Mouse (Mus musculus): ENCODE measurements around the gene Usp29.

Gene Usp29

DNA sequence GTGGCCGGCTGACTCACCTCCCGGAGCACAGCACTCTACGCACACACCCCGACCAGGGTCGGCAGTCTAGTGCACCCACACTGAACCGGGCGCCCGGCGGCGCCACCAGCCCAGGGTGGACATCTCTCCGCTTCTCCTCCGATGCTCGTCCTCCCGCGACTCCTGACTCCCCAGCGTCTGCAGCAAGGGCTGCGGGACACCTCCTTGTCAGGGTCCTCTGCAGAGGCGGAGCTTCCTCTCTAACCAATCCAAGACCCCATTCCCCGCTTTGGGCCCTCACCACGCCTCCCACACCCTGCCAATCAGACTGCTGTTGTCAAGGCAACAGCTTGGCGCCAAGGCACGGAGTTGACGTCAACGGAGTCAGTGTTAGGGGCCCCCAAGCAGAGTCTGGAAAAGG, at the start of gene Usp29, which contains the start of gene Peg3:
TSS of gene Usp29 (plus strand) at position 338 of the 400 bp plus-strand sequence.
TSS of gene Peg3 (minus strand) at position 191 of the 400 bp plus-strand sequence.
- DNase-seq (ENCODE audit: low spot score in 2 of 2): peak; percentile 86 to 89

- DNase-seq (ENCODE audit: low spot score in 2 of 2): no peak
These were observed 44.9 kb upstream of the Usp29 start for GRCm38 (mm10) chr7:6685511-6685910.

DNA sequence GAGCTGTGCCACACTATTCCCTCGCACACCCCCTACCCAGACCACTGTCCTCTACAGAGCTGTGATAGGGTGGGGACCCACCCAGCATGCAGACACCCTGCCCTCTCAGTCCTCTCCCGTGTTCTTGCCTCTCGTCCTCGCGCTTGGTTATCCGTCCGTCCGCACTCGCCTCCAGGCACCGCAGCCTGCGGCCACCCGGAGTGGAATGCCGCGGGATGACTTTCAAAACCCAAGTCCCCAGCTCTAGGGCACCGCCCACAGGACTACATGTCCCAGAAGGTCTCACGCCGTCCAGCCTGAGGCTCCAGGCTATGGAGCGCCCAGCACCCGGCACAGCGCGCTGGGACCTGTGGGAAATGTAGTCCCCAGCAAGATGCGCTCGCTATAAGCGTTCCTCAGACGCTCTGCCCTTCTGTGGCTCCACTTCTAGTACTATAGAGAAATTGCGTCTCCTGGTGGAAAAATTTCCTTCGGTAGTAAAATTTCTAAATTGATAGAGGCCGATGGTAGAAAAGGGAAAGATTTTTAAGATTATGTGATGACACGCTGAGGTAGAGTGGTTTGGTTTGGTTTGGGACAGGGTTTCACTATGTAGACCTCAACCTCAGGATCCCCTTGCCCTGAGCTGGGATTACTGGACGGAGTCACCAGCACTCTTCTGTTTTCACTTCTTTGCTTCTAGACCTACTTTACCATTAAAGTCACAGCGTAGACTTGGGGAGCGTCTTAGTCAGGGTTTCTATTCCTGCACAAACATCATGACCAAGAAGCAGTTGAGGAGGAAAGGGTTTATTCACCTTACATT, 33.9 kb upstream of the Usp29 start, which contains the start of gene Zim1:
TSS of gene Zim1 (minus strand) at position 210 of the 805 bp plus-strand sequence.
- peak; percentile 89 to 92 for DNase-seq (ENCODE audit: low spot score in 2 of 2)

GRCm38 (mm10) chr7:6699230-6699629, 31.1 kb upstream of the Usp29 start:
- DNase-seq (ENCODE audit: low spot score in 2 of 2): no peak

- no peak for DNase-seq (ENCODE audit: low spot score in 2 of 2)
These were observed 22.9 kb upstream of the Usp29 start for GRCm38 (mm10) chr7:6707416-6708015.

- no peak for DNase-seq (ENCODE audit: low spot score in 2 of 2)
These were observed 21.8 kb upstream of the Usp29 start for GRCm38 (mm10) chr7:6708451-6709180.

DNA sequence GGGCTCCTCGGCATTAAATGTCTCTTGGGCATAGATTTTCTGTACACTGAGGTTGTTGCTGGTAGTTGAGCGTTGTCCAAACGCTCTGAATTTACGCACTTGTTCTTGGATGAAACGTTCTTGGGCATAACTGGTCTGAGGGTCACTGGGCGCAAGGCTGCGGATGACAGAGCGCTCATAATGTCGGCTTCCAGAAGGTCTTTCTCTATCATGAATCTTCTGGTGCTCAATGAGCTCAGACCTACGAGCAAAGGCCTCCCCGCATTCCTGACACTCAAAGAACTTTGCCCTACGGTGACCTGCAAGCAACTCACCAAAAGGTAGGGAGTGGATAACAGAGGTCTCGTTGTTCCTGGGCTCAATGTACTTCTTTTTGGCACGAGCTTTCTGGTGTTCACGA, 21.0 kb upstream of the Usp29 start:
- no peak for DNase-seq (ENCODE audit: low spot score in 2 of 2)

DNA sequence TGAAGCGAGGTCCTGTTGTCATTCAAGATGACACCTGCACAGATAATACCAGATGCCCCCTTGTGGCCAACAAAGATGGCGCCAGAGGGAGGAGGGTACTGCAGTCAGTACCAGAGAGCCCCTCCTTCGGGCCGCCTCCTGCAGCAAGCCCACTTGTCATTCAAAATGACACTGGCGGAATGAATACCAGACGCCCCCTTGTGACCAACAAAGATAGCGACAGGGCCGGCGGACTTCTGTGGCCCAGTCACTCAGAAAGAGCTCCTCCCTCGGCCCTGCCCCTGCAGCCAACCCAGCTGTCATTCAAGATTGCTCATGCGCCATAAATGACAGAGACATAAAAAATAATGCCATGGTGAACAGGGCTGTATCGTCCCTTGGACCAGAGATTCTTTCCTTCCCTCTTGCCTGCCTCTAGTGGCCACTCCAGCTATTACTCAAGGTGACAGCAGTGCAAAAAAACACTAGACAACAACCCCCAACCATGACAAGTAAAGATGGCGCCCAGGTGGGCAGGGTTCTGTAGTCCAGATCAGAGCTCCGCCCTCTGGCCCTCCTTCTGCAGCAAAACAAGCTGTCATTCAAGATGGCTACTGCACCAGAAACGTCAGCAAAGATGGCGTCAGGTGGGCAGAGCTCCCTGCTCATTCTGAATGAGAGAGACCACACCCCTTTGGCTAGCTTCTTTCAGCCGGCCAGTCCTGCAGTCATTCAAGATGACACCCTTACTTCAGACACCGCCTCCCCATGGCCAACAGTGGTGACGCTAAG, 2.8 kb upstream of the Usp29 start:
- DNase-seq (ENCODE audit: low spot score in 2 of 2): peak; percentile 87 to 91

- DNase-seq (ENCODE audit: low spot score in 2 of 2): peak; percentile 95 to 97
These were observed 2.0 kb upstream of the Usp29 start for GRCm38 (mm10) chr7:6728263-6728931.

- peak; percentile 93 to 95 for DNase-seq (ENCODE audit: low spot score in 2 of 2)
These were observed 1.1 kb upstream of the Usp29 start for GRCm38 (mm10) chr7:6729061-6729817.

DNA sequence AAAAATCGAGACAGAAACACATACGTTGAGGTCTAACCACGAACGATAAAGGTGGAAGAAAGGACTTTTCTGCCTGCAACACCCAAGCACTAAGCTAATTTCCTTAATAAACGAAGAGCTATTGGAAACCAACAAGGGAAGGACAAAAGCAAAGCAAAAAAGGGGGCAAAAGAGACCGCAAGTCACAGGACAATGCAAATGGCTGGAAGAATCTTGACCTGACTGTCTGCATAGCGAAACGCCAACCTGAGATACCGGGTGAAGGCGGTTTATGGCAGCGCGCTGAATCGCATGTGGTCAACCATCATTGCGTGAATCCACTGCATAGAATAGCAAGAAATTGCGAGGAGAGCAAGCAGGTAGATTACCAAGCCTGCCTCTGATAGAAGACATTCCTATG, 423 bp downstream of the Usp29 start:
- DNase-seq (ENCODE audit: low spot score in 2 of 2): no peak

DNA sequence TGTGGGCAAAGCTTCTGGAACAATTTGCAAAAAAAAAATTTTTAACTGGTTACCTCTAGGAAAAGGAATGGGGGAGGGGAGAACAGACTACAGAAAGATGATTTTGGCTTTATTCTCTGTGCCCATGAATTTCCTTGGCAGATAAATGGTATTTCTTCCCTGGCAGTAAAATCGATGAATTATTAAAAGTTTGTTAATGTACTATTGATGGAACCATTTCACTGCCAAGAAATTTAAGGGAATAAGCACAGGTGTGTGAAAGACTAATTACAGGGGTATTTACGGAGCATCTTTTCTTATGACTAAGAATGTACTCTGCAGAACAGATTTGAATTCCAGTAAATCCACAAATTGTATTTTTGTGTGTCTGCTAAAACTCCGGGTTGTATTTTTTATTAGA, 995 bp downstream of the Usp29 start:
- no peak for DNase-seq (ENCODE audit: low spot score in 2 of 2)

DNA sequence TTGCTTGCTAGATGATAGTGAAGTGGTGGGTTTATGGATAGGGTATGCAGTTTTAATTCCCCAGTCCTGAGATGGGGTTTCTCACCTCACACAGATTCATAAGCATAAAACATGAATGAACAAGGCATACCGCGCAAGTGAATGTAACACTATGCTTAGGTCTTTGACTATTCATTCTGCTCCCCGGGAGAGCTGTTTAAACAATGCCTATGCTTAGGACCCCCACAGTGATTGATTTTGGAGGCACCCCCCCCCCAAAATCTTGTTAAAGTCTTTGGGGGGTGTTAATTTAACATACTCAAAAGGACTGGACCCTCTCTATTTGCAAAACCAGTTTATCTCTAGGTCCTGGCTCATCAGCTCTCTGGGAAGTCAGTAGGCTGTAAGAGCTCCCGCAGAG, 1.6 kb downstream of the Usp29 start:
- DNase-seq (ENCODE audit: low spot score in 2 of 2): no peak

- DNase-seq (ENCODE audit: low spot score in 2 of 2): no peak
These were observed 5.7 kb downstream of the Usp29 start for GRCm38 (mm10) chr7:6736060-6736459.

DNA sequence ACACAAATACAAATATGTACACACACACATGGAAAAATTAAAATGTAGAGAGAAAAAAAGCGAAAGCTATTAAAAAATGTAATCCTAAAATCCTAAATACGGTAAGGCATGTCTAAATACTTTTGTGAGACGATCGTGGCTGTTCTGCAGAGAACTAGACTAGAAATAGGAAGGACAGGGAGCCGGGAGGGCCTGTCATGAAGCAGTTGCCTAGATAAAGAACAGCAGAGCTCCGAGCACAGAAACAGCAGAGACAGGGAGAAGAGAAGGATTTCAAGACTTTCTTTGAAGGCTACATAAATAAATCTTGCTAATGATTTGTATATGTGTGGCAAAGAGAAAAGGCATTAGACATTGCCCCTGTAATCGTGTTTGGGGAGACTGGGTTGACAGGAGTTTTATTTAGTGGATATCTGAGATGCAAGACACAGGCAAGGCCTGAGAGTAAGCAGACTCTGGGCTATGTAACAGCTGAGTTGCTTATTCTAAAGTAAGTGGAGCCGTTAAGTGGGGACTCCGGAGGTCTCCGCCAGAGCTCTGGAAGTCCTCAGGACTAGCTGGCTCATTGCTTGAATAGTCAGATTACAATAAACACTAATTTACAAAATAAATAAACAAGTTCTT, 14.0 kb downstream of the Usp29 start:
- no peak for DNase-seq (ENCODE audit: low spot score in 2 of 2)

- DNase-seq (ENCODE audit: low spot score in 2 of 2): no peak
These were observed 18.8 kb downstream of the Usp29 start for GRCm38 (mm10) chr7:6749196-6749595.

- no peak for DNase-seq (ENCODE audit: low spot score in 2 of 2)
These were observed 23.1 kb downstream of the Usp29 start for GRCm38 (mm10) chr7:6753440-6753839.

GRCm38 (mm10) chr7:6756777-6757291, 26.5 kb downstream of the Usp29 start:
- no peak for DNase-seq (ENCODE audit: low spot score in 2 of 2)

DNA sequence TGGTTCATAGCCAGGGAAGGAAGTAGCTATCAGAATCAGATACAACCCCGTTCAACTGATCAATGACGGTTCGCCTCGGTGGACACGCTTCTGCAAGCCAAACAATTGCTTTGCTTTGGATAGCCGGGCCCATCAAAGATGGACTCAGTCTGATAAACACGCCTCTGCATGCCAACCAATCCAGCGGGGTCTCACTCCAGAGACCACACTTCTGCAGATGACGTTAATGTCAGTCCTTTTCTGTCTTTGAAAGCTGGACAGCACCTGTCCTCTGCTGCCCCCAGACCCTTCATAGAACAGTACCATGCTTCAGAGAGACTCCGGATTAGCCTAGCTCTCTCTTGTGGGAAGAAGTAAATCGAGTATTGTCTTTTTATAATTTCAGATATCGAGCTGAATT, 29.3 kb downstream of the Usp29 start:
- no peak for DNase-seq (ENCODE audit: low spot score in 2 of 2)

- DNase-seq (ENCODE audit: low spot score in 2 of 2): no peak
These were observed 29.8 kb downstream of the Usp29 start for GRCm38 (mm10) chr7:6760170-6760569.
